Mouse (Mus musculus) embryo, embryonic 10.5 days (tissue): ENCODE measurements around the gene Rpl38.
A peak's percentile ranks its signal among the peaks of the same experiment; 100 is the strongest.

Experiments
- DNase-seq: peaks from one replicate; pipeline ENCODE4 v3.0.0-alpha.2; 2015; ENCODE audit warnings: low spot score

Gene Rpl38

DNA sequence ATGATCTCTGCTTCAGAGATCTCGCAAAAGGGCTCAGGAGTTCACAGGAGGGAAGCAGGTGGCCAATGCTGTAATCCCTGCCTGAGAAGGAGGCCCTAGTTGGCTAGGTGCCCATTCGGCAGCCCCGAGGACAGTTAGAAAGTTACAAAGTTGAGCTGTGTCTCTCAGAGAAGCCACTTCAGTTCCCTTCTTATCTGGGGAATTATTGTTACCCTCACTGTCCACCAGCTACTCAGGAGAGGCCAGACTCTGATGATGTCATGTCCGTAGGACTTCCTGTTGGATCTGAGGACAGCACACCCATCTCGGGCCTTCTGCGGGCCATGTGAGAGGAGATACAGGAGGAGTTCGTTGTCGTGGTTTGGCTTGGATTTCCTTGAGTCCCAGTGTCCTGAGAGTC lies 11.3 kb downstream of the Rpl38 start:
- no peak for DNase-seq

DNA sequence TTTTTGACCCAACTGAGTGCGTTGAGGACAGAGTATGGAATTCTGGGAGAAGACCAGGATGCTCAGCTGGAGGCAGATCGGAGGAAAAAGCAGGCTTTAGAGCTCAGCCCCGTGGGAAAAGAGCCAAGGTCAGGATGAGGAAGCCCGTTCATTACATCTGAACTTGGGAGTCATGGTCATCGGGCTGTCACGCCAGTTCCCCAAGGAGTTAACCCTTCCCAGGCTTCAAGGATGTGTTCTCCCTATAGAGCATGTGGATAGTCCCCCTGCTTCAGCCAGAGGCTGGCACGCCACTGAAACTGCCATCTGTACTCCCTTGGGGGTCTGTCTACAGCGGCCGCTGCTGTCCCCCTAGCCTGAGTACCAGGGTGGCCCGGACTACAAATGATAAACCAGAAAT lies 12.0 kb downstream of the Rpl38 start:
- no peak for DNase-seq

DNA sequence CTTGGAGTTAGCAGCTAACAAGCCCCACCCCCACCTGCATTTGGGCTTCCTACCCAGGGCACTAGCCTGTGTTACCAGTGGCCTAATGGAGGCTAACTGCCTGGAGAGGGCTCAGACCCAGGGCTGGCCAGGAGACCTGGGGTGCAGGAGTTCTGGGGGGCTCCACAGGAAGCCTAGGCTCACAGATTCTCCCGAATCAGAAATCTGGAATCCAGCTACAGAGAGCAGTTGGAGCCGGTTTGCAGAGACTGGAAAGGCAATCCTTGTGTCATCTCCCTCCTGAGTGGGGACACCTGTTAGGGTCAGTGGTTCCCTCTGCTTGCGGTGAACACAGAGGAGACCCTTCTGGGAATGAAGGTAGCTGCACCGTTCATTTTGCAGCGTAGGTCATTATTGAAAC lies 12.7 kb downstream of the Rpl38 start:
- no peak for DNase-seq

DNA sequence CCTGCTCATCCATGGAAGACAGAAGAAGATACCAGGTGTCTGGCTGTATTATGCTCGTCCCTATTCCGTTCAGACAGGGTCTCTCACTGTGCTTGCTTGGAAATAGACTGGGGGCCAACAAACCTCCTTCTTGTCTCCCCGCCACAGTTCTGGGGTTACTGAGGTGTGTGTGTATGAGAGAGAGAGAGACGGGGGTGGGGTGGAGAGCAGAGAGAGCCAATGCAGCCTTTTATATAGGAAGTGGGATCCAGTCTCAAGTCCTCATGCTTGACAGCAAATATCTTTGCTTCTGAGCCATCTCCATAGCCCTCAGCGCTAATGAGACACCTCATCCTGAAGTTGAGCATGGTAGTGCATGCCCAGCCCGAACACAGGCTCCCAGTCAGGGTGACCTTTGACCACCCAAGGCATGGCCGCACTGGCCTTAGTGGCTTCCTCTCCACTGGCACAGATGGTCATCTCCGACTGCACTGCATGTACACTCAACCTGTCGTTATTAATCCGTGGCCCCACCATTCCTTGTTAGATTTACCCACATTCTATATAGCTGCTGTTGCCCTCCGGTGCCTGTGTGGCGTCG lies 14.1 kb downstream of the Rpl38 start:
- no peak for DNase-seq

DNA sequence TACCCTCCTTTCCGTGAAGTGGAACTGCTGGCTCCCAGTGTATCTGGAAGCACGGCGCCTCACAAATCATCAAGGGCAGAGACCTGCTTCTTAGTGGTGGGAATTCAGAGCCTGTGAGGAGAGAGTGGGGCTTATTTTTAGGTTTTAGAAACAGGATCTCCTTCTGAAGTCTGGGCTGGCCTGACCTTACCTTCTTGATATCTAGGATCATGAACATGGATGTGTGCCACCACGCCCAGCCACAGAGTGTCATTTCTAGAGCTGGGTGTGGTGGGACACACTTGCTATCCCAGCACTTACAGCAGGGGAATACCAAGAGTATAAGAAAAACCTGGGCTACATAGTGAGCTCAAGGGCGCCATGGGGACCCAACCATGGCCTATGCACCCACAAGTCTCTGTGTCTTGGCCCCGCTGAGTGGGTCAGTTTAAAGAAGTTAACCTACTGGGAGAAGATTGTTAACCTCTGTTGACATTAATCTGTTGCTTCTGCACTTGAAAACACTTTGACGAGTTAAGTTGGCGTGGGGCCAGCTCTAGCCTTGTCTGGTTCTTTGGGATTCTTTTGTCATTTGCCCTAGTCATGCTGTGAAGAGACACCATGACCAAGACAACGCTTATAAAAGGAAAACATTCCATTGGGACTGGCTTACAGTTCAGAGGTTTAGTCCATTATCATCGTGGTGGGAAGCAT lies 14.9 kb downstream of the Rpl38 start:
- DNase-seq, result no peak

DNA sequence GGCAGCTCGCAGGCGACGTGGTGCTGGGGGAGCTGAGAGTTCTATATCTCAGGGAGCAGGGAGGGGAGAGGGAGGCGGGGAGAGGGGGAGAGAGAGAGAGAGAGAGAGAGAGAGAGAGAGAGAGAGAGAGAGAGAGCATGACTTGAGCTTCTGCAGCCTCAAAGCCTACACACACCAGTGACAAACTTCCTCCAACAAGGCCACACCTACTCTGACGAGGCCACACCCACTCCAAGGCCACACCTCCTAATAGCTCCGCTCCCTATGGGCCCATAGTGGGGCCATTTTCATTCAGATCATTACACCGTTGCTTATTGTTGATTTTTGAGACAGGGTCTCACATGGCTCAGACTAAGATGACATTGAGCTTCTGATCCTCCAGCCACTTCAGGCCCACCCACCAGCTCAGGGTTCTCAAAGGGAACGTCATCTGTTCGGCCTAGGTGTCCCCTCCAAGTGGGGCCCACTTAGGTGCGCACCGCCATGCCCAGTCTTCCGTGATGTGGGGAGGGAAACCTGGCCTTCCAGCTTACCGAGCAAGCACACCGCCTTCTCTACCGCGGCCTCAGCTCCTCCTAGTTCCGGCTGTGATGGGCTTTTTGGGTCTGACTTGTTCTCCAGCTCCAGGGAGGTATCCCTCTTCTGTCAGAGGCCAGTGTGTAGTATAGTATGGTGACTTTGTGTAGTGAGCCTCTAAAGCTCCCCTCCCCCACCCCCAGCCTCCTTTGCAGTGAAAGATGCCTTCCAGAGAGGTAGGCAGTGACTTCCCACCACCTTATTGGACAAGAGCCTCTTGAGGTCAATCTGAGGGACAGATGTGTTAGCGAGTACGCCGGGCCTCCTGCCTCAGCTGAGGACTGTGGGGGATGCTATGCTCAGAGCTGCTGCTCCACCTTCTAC lies 15.6 kb downstream of the Rpl38 start:
- no peak for DNase-seq

DNA sequence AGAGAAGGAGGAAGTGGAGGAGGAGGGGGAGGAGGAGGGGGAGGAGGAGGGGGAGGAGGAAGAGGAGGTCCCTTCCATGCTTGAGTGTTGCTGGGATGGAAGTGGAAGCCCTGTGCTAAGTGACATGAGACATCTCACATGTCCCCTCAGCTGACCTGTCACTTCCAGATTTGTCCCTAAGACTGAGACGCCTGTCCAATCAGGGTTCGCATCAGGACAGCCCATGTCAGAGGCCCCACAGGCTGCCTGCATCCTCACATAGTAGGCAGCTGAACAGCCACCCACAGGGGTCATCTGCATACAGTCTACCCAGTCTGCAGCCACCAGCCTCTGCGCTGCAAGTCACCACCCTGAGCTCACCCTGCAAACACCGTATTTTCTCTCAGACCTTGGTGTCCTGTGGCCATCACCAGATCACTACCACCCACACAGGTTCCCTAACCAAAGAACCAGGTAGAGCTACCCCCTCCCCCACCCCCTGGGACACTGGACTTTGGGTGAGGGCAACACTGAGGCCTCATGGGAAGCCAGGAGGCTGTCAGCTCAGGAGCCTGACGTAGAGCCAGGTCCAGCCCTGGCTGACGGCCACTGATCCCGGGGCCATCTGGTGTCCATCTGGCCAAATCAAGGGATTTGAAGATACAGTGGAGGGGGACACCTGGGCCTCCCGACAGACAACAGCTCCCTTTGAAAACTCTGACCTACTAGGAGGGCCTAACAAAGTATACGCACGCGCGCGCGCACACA lies 16.5 kb downstream of the Rpl38 start:
- peak; percentile 58 for DNase-seq

DNA sequence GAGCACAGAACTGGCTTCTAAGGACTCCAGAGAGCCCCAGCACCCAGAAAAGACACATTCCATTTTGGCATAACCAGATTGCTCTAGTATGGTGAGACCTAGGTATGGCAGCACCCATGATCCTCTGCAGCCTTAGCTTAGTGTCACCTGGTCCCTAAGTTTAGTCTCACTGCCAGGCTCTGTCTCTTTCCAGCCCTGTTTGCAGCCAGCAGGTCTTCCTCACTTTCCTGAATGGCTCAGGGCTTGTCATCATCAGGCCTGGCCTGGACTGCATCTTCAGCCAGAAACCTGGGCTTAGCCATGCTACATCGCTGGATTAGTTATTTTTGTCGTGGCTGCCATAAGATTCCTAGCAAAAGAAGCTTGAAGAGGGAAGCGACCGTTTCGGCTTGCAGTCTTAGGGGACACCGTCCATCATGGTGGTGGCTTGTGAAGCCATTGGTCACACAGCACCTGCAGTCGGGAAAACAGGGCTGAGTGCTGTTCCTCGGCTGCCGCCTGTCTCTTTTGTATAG lies 17.3 kb downstream of the Rpl38 start:
- no peak for DNase-seq

DNA sequence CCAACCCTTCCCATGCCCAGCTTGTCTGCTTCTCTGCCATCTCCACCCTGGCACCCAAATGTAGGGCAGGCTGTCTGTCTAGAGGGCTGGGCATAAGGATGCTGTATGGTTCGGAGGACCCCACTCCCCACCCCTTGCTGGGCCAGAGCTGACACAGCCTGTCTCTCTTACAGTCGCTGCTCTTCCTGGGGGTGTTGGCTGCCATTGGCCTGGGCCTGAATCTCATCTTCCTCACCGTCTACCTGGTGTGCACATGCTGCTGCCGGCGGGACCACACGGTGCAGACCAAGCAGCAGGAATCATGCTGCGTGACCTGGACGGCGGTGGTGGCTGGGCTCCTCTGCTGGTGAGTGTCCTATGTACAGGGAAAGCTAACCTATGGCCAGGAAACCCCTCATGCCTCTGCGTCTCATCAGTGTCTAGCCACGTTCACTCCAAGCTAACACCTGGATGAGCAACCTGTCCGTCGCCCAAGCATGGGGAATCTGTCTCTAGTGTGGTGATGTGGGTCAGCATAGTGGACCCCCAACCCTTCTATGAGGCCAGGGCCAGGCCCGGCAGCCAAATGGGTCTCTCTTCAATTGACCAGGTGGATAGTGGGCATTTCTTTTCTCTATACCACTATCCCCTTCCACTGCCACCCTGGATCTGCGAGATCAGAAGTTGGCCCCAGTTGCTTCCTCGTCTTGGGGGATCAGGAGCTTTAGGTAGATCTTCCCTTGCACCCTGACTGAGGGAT lies 18.1 kb downstream of the Rpl38 start:
- DNase-seq, result no peak

DNA sequence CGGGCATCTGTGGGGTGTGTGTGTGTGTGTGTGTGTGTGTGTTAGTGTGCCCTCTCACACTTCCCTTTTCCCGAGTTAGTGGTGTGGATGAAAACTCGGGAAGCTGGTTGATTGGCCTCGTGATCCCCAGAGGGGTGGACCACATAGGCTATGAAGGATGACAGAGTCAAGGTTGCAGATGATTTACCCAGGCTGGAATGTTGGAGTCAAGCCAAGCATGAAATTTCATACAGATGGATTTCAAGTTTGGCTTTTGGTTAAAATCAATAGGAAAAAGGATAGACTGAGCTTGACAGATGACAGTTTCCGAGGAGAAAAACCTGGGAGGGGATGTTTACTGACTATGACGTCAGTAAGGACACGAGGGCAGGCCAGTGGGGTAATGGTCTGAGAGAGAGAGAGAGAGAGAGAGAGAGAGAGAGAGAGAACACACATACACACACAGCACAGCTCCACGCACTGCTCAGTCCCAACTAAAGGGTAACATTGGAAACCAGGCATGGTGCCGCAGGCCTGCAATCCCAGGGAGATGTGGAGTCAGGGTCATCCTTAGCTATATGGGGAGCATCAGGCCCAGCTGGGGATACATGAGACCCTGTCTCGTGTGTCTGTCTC lies 19.4 kb downstream of the Rpl38 start:
- no peak for DNase-seq

DNA sequence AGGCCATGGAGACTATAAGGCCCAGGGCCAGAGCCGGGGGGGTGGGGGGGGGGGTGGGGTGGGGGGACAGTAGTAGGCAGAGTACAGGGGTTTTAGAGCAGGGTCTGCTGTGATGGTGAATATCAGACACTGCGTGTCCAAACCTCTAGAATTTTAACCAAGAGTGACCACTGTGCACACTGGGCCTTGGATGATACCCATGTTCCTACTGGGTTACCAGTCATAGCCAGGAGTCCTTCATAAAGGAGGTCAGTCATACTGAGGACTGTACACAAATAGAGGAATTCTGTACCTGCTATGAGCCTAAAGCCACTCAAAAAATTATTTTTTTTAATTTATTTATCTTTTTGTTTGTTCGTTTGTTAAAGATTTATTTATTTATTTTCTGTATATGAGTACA lies 20.4 kb downstream of the Rpl38 start:
- no peak for DNase-seq

DNA sequence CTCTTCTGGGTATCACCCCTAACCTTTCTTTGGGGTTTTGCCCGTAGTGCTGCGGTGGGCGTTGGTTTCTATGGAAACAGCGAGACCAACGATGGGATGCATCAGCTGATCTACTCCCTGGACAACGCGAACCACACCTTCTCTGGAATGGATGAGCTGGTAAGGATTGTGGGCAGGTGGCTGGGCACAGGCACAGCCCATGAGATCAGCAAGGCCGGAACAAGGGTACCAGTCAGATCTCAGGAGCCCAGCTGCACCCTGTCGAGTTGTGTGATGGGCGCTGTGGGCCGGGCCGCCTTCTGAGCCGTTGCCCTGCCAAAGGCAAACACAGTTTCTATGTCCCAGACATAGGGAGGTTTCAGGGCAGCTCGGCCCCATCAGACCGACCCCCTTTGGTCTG lies 21.9 kb downstream of the Rpl38 start:
- DNase-seq, result no peak

DNA sequence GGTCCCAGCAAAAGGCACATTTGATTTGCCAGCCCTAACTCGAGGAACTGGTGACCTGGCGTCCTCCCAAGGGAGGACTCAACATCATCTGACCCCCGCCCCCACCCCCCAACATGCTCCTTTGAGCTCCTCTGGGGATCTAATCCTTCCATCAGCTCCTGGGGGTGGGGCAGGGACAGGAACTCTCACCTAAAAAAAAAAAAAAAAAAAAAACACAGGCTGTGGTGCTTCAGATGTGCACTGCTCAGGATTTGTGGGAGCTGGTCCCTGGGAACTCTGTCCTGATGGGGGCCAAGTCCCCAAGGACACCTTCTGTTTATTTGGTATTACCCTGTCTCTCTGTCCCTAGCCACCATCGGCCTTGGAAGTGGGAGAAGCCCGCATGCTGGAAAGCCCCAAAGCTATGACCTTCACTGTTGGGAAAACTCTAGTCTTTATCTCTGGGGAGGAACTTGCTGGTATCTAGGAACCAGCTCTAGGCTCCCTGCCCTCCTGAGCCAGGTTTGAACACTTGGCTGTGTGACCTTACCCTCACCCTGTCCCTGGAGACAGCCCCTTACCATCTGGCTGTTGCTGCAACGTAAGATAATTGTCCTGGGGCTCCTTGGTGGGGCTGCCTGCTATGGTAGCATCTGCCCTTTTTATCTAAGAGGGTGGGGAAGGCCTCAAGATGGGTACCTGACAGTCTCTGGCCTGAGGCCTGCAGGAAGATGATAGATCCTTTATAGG lies 23.3 kb downstream of the Rpl38 start:
- DNase-seq, result no peak

DNA sequence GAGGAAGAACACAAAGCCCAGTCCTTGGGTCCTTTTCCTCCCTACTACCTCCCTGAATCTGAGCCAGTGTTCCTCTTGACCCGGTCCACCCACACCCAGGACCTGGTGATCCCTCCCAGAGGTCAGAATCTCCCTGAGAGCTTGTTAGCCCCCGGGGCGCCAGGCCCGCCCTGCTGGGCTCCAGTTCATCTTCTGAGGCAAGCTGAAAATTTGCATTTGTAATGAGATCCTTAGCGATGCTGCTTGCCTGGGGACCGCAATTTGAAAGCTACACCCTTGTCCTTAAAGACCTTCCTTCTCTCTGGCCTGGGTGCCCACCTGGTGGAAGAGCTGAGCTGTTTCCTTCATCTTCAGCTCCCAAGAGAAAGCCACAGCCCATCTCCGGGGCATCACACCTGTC lies 24.3 kb downstream of the Rpl38 start:
- no peak for DNase-seq

DNA sequence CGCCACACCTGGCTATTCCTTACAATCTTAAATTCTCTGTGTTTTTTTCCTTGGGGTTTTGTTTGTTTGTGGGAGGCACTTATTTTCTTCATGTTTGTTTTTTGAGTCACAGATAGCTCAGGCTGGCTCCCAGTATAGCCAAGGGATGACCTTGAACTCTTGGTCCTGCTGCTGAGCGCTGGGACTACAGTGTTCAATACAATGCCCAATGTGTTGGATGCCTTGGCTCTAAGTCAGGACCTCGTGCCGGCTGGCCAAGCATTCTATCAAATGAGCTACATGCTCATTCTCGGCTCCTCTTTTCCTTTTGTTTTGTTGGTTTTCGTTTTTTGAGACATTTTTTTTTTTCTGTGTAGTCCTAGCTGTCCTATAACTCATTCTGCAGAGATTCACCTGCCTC lies 25.1 kb downstream of the Rpl38 start:
- no peak for DNase-seq

DNA sequence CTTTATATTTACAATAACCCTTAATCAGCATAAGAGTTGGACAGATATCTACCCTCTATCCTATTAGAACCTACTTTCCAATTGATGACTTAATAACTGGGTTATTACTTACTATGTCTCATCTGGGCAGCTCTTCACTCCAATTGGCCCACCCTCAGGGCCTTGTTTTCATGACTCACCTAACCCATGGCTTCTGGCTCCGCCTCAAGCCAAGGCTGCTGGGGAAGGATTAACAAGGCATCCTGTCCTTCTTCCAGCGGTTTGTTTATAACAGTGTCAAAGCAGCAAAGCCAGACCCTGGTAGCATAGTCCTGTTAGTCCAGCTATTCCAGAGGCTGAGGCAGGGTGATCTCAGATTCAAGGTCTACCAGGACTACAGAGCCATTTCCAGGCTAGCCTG lies 26.1 kb downstream of the Rpl38 start:
- DNase-seq, result no peak

DNA sequence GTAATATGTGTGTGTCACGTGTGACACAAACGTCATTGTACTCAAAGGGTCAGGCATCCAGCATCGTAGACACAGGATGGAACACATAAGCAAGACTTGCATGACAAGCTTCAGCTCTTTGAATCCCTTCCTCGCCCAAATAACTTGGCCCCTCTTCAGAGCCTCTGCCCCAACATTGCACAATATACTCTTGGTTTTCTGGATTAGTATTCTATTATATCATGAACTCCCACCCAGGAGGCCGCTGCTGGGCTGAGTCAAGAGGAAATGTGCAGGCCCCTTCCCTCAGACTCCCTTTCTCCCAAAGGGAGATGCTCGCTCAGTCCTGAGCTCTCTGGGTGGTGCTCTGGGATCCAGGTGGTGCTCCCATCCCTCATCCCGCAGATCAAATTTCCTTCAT lies 30.2 kb downstream of the Rpl38 start:
- no peak for DNase-seq

DNA sequence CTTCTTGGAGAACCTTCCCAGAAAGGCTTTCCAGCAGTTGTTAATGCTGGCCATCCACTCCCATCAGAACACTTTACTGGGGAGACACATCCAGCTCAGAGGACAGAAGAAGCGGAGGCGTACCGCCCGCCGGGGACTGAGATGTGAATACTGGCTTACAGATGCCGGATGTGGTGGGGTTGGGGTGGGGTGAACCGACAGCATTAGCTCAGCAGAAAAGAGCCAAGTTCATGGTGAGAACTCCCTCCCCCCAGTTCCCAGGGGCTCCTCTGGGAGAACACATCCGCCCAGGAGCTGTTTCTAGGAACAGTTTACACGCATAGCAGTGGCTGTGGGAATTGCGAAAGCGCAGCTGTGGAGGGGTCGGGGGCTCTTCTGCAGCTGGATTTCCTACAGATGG lies 31.2 kb downstream of the Rpl38 start:
- no peak for DNase-seq

DNA sequence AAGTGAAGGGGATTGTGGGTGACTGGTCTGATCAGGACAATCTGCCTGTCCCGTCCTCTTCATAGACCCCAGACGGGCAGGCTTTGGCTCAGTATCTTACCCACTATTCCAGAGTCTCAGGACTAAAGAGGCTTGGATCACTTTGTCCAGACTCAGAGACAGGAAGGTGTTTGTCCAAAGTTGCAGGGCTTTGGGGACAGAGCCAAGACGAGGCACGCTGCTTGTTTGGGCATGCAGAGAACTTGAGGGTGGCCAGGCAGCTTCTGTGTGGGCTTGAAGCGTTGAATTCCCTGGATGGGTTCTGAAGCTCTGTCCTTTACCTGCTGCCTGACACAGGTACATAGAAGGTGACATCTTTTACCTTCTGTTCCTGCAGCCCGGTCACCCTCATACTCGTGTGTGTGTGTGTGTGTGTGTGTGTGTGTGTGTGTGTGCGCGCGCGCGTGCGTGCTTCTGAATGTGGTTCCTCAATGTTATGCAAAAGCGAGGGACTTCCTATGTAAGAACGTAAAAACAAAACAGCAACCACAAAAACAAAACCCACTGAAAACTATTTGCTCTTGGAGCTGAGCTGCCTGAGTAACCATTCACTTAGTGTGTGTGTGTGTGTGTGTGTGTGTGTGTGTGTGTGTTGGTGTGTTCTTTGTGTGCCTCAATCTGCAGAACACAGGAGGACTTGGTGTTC lies 34.1 kb downstream of the Rpl38 start:
- no peak for DNase-seq

DNA sequence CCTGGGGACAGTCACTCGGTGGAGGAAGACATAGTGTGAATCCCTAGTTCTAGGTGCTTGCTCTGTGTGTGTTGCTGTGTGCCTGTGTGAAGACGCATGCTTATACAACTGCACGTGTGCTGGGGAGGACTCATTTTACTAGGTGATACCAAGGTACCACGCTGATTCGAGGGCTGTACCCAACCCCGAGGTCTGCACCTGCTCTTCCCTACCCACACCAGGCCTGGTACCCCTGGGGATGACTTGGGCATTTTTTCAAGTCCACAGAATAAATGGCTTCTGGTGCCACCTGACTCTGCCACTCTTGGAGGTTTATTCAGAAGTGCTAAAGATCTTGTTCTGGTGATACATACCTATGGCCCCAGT lies 34.7 kb downstream of the Rpl38 start:
- no peak for DNase-seq
